Mouse (Mus musculus): Measurements from ENCODE around the gene Trim66.

Trim66 gene

DNA sequence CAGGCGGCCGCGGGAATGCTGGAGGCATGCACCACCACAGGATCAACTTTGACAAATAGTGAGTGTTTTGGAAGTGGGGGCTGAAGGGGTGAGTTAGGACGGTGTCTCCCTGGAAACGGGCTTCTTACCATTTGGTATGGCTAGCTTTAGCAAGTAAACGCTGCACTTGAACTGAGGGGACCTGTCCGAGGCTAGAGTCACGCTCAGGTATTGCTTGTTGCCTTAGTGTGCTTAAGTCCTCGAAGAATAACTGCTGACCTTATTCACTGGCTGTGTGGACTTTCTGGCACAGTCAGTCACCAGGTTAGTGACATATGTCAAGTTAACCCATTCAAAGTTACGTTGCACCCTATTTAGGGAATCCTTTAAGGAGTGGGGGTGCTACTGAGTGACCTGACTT lies 12.0 kb upstream of the Trim66 start:
- no peak for DNase-seq

DNA sequence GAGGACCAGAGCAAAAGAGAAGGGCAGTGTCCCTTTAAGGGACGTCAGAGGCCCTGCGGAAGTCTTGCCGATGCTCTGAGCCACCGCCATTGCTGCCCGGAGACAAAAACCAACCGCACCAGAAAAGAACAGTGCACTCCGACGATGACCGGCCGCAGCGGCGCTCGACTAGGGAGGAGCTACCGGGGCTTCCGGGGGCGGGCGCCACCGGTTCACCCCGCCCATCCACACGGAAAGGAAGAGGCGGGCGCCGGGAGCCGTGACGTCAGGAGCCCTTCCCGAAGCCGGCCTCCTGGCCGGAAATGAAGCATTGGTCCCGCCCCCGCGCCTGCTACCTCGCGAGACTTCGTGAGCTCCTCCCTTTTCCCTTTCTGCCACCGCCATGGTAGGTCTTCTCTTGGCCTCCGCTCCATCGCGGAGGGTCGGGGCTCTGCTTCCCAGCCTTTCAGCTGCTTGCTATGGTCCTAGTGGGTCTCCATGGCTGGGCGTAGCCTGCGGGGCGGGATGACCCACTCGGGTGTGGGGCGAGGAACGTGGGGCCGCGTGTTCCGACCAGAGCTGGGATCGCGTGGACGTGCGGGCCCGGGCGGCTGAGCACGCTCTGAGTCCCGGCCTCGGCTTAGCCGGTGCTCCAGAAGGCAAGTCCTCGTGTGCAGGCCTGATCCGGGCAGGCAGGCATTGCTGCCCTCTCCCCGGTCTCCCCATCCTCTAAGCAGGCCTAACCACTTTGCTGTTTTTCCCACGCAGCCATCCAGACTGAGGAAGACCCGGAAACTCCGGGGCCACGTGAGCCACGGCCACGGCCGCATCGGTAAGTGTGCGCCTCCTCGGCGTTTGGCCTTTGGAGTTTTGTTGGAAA lies 11.1 kb upstream of the Trim66 start, which contains the start of gene Rpl27a:
Rpl27a (plus strand) TSS at position 310 of the 859 bp plus-strand sequence.
- peak; percentile 99 for DNase-seq

DNA sequence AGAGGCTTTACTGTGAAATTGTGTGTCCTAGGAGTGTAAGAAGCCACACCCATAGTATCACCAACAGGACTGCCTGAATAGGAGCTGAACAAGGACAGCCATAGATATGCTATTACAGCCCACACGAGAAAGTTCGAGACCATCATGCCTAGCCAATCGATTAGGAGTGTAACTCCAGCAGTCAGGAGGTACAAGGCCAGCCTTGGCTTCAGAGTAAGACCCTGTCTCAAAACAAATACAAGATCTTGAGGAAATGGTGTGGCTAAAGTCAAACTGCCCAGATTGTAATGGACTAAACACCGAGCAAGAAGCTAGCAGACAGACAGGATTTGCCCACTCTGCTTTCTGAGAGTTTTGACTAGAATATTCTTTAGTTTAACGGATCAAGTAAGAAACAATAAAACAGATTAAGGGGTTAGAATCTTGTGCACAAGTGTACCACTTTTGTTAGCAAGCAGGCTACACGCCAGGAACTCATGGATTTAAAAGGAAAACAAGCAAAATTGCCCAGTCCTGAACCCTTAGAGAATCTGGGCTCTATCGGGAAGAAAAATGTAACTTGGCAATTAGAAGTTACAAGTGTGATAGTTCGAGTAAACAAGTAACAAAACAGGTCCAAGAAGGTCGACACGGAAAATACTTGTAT lies 10.2 kb upstream of the Trim66 start:
- DNase-seq: no peak

DNA sequence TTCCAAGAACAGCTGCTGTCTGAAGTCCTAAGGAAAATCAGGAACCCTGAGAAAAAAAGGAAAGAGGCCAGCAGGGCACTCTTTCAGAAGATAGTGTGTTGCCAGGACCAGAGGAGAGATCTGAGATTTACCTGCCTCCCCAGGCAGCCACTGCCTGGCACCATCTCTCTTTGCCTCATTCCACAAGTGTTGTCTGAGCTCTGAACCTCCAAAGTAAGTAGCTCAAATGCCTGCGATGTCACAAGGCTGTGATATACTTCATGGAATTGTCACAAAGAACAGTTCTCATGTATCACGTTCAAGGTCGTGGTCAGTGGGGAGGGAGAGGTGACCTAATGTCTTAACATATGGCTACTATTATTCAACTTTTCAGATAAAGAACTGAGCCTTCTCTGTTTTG lies 8.6 kb upstream of the Trim66 start:
- no peak for DNase-seq

DNA sequence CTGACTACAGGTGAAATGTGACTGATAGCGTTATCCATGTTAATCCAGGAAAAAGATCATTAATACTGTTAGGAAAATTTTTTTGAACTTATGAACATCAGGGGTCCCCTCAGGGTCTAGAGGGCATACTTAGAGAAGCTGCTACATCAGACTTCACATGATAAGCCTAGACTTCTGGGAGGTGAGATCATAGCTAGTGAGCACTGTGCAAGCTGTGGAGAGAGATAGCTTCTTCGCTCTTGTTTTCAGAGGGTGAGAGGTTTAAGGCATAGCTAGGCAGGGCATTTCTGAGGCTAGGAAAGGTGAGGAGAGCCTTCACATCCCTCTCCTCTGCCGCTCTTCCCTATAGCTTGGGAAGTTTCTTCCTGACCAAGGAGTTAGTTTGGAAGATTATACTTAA lies 3.9 kb upstream of the Trim66 start:
- no peak for DNase-seq

DNA sequence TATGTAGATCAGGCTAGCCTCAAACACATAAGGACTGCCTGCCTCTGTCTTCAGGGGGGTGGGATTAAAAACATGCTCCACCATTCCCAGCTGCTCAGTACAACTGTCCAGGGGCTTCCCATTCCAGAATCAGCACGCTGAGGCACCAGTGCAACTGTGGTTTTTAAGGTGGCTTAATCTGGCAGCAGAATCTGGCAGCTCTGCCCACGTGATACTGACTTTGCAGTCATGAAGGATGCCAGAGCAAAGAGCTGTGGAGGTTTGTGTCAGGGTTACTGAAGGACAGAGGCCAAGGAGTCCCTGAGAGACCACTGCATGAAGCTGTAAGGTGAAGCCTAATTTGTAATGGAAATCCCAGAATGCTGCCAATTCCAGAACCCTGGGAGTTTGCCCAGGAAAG lies 2.9 kb upstream of the Trim66 start:
- DNase-seq: no peak

DNA sequence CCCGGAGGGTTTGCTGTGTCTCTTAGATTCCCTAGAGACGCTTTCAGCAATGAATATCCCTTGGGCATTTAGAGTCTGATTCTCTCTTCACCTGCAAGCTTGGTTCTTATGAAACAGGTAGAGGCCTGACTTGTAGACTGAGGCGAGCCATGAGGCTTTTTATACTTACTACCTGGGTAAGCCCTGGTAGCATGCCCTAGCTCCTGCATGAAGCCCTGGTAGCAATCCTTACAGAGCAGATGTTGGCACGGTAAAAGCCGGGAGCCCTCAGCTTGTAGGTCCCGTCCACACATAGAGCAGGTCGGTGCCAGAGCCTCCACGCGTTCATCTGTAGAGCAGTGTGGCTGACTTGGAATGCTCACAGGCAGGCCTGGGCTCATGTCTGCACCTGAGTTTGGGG lies 362 bp downstream of the Trim66 start:
- no peak for DNase-seq

DNA sequence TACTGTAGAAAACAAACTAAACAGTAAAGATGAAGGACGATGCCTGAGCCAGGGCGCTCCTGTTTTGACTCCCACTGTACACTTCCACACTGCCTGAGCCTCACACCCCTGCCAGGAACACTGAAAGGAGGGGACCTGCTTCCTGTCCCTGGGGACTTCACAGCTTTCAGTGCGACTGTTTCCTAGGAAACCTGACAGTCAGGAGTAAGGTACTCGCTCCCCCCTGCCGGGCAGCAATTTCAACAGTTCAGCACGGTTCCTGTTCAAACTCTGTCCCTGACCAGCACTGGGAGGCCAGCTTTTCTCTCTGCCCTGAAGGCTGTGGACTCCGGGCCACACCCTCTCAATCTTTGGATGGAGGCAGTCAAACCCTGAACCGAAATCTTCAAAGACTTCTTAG lies 815 bp downstream of the Trim66 start:
- DNase-seq: no peak

DNA sequence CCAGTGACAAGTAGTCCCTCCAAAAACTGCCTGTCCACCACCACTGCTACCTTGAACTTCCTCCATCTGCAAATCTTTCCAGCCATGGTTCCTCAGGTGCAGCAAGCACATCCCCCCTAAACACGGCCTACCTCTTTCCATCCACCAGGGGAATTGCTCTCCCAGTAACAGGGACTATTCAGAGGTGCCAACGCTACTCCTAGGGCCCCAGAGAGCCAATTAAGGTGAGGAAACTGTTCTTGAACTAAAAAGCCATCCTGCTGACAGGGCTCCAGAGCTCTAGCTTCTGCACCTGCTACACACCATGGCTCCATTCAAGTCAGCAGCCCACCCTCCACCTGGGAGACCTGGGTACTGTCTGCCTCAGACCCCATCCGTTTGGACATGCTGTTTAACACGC lies 10.4 kb downstream of the Trim66 start:
- DNase-seq: no peak

DNA sequence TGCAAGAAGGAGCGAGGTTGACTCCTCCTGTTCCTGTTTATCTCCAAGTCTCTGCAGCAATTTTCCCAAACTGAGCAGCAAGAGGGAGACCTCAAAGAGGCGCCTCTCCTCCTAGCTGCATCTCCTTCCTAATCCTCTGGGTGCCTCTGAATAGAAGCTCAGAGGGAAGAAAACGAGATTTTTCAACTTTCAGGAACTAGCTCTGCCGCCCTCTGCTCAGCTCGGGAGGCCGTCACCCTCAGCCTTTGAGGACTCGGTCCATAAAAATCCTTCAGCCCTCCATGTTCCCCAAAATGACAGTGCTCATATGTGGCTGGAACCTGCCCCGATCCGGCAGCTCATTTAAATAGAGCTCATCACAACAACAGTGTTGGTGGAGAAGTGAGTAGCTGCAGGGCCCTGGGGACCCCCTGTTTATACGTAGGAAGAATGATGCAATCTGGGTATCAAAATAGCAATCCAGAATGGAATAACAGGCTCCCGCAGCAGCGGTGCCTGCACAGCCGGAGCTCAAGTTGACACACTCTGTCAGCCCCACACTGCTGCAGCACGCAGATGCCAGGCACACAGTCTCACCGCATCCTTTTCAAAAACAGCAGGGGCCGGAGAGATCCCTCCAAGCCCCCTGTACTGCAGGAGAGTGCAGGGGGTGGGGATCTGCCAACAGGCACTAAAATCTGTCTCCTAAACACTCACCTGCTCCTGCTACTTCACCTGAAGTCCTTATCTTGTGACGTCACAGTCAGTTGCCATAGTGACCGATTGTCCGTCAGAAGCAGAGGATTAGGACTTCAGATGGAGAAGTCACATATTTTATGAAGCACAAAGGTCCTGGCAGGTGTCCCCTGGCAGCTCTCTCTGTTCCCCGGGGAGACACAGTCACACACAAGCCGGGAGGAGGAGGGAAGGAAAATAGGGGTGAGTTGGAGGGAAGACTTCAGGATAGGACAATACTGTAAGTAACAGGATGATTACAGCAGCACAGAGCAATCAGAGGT lies 14.3 kb downstream of the Trim66 start:
- peak; percentile 15 for DNase-seq

DNA sequence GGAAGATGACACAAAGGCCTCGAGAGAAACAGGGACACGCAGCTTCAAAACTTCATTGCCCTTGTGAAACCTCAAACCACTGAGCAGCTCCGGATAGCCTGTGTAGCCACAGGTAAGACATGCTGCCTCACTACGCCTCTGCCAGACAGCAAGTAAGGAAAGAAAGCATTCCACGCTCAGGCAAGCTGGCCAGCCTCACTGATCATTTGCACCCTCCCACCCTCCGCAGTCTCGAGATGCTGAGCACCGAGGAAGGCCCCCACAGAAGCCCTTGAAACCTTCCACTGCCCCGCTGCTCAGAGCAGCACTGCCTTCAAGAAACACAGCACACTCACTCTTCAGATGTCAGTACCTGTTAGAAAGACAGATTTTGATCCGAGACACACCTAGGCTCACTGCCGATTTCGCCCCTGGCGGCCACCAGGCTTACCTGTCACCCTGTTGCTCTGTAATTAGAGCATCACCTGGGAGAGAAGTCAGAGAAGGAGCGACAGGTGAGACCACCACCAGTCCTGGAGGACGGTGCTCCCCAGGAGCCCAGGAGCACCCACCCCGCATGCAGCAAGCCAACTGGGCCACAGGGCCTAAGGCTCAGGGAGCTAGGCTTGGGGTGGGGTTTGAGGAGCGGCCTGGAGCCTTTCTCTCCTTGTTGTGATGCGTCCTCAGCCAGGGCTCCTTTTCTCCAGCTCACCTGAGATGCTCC lies 15.2 kb downstream of the Trim66 start:
- no peak for DNase-seq

DNA sequence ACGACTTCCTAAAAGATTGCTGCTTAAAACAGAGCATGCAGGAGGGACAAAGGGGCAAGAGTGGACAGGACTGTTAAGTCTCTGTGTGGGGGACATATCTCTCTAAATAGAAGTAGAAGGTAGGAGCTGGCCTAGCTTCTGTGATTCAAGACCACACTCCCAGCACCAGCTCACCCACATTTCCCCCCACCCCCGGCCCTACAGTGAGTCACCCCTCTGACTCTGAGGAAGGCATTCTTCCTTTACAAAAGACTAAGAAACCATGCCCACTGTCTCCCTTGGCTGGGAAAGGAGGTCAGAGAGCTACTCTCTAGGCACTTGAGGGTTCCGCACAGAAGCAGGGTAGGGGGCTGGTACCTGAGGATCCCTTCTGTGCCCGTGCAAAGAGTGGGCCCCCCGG lies 23.7 kb downstream of the Trim66 start:
- DNase-seq: no peak

DNA sequence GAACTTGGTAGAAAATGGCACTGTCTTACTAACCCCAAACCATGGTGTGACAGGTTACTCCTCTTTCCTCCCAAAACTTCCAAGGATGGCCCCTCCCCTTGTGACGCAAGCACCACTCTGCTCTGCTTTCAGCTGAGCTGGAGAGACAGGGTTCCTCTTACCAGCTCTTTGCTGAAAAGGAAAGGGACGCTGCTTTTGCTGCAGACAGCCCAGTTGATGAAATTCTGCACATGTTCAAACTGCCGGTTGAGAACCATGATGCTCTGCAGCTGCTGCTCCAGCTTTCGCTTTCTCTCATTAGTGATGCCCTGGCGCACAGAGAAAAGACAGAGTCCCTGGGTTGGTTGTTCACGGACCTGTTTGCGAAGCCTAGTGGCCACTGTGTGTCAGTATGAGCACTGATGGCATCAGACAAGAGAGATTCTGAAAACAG lies 27.2 kb downstream of the Trim66 start:
- DNase-seq: peak; percentile 34

DNA sequence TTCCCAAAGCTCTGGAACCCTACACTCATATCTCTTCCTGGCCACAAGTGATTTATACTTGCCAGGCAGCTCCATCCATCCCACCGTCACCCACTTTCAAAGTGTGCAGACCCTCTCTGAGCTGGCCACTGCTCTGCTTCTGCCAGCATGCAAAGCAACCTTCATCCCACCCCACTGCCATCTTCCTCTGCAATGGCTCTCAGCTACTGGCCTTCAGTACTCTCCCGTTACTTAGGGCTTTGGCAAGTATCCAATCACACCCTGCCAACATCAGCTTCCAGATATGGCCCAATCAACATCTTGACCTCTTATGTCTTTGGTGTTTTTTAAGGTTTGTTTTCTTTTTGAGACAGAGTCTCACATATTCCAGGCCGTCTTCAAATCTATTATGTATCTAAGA lies 30.0 kb downstream of the Trim66 start:
- DNase-seq: no peak

DNA sequence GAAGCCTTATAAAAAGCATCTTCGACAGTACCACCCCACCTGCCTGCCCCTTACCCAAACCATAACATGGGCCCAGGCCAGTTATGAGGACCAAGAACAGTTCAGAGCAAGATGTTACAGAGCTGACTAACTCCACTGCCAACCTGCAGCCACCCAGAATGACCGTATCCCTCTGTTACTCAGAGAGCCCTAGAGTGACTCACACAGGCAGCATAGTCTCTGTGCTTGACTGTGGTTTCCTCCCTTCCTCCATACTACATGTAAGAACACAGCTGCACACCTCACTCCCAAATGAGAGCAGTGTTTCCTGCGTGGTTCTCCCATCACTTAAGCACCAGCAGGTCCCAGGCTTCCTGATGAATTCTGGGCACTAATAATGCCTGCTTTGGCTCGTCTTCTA lies 37.2 kb downstream of the Trim66 start:
- no peak for DNase-seq

DNA sequence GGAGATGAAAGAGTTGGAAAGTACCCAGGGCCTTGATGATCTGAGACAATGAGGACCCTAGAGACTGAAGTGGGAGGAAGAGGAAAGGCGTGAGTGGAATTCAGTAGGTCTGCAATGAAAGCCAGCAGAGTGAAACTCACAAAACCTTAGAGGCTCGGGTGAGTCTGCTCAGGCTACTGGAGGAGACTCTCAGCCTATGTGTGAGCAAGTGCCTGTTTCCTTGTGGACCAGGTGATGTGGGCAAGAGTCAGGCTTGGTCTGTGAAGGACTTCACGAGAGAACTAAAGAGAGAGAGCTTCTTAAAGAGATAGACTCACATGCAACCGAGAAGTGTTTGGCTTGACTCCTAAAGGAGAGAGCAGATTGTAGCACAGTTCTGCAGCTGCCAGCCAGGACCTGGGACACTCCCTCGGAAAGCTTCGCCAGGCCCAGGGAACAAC lies 39.7 kb downstream of the Trim66 start:
- peak; percentile 32 for DNase-seq

DNA sequence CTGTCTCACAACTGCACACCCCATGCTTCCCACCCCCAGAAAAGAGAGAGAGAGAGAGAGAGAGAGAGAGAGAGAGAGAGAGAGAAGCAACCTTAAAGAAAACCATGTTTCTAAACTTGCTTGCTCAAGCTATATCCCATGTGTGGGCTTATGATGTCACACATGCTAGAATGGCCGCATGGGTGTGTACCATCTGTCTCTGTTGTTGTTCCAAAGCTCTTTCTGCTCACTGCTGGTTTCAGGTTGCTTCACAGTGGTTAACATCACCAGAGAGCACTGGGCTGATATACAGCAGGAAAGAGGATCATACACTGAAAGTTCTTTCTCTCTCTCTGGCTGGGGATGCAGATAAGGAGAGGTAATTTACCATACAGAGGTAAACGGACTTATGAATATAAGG lies 40.3 kb downstream of the Trim66 start:
- no peak for DNase-seq

DNA sequence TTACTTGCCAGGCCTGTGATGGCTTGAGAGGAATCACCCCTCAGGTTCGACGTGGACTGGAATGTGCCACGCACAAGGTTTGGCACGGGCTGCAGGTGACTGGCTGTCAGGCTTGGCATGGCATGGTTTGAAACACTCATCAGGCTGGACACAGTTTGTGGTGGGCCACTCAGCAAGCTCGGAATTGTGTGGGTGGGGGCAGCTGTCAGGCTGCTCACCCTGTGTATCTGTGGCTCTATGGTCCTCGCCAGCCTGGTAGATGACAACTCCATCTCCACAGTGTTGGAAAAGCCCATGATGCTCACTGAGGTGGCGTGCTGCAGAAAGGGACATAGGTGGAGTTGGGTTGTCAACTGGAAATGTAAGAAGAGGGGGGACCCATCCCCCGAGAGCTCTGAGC lies 47.2 kb downstream of the Trim66 start:
- DNase-seq: no peak

DNA sequence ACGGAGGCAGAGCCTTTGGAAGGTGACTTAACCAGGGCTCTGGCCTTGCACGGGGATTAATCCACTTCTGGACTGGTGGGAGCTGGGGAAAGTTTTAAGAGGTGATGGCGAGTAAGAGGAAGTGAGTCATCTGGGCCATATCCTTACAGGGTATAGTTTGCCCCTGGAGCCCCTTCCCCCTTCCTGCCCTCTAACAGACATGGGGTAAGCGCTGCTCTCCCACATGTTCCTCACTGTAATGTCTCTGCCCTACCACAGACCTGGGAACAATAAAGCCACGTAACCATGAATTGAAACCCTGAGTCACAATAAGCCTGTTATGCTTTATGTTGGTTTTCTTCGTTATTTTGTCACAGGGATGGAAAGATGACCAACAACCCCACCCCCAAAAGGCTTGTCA lies 51.4 kb downstream of the Trim66 start:
- DNase-seq: no peak

DNA sequence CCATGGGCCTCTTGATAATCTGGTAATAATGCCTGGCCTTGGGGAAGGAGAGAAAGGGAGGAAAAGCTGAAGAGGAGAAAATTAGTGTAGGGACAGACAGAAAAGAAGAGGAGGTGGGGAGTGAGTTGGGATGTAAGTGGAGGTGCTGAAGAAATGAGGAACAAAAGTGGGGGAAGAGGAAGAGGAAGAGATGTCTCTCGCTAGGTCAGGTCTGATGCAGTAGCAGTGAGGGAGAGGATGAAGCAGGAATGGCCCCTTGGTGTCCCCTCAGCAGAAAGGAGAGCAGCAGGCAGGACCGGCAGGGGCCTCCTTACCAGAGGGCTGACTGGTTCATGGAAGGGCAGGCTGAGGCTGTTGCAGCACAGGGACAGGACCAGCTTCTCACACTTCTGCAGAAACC lies 52.2 kb downstream of the Trim66 start:
- no peak for DNase-seq

DNA sequence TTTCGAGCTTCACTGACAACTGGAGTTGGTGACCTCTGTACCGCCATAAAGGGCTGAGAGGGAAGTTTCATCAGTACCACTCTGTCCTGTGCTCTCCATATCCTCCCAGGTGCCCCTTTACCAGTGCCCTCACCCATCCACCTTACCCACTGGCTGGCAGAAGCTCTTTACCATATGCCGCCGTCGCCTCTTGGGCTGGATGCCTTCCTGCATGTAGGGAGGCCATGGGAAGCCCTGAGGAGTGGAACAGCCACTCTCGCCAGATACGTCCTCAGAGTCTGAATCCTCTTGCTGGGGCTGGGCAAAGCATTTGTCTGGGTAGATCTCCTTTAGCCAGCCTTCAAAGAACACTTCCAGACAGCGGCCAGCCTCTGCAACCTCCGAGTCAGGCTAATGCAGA lies 53.1 kb downstream of the Trim66 start:
- DNase-seq: no peak

DNA sequence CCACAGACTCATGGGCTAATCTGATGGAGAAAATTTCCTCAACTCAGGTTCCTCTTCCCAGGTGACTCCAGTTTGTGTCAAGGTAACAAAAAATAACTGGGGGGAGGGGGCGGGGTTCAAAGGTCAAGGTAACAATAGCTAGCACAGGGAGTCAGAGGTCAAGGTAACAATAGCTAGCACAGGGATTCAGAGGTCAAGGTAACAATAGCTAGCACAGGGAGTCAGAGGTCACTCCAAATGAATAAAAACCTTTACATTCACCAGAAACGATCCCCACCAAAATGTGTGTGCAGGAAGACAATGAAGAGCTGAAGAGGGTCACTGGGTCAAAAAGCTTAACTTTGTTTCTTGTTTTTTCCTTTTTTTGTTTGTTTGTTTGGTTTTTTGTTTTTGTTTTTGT lies 59.9 kb downstream of the Trim66 start:
- no peak for DNase-seq

DNA sequence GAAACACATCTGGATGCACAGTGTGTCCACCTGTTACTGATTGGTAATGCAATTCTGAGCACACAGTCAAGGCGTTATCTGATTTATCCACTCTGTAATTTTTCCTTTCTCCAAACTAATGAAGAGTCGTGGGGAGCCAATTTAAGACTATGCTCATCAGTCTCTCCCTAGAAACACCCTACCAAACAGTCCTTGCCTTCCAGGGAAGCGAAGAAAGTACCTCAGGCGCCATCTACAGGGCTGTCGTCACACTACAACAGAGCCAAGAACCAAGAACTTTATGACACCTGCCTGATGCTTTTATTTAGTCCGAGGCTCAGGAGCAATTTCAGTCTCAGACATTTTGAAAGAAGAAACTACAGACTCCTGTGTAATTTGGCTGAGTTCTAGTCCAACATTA lies 62.9 kb downstream of the Trim66 start:
- DNase-seq: peak; percentile 68
